Mouse (Mus musculus) ES-E14 (cell line): ENCODE results near the gene Btbd2. TPM values are rescaled to one million over a fixed set of nuclear protein-coding genes. Genes with fewer than 3 reads are reported as not detected.

Source experiments
- DNase-seq: peaks from one replicate; pipeline ENCODE4 v3.0.0-alpha.2; 2013; ENCODE audit warnings: low read depth, low spot score
- H3K27ac ChIP-seq: 2 replicates; pipeline ENCODE4 v1.5.1; 2012; ENCODE audit warnings: low read depth, mild to moderate bottlenecking, low read length, moderate library complexity, mixed read lengths; ENCODE audit not compliant: poor library complexity, insufficient read depth, severe bottlenecking
- H3K36me3 ChIP-seq: 2 replicates; pipeline ENCODE4 v1.6.1; 2012; ENCODE audit warnings: mild to moderate bottlenecking, low read length, moderate library complexity, mixed read lengths; ENCODE audit not compliant: control insufficient read depth, poor library complexity, insufficient read depth, severe bottlenecking
- H3K4me1 ChIP-seq, 2 experiments: fragments of 150-350 bp in 1 of 2; sonication (generic) in 1 of 2; 2 replicates each; pipeline ENCODE4 v1.6.1; 2012; ENCODE audit warnings: low read length in 2 of 2, mild to moderate bottlenecking in 1 of 2, mixed read lengths in 1 of 2; ENCODE audit not compliant: control insufficient read depth in 2 of 2, insufficient read depth in 2 of 2, poor library complexity in 1 of 2
- H3K4me3 ChIP-seq, 2 experiments: fragments of 150-350 bp in 1 of 2; sonication (generic) in 1 of 2; 2 replicates each; pipeline ENCODE4 v1.5.1; 2012; ENCODE audit warnings: low read length in 2 of 2, low read depth in 1 of 2, mild to moderate bottlenecking in 1 of 2, mixed read lengths in 1 of 2; ENCODE audit not compliant: insufficient read depth in 1 of 2, poor library complexity in 1 of 2, severe bottlenecking in 1 of 2
- H3K9ac ChIP-seq: 2 replicates; pipeline ENCODE4 v1.6.1; 2012; ENCODE audit warnings: low read depth, mild to moderate bottlenecking, low read length, mixed read lengths; ENCODE audit not compliant: poor library complexity, insufficient read depth, severe bottlenecking
- H3K9me3 ChIP-seq: fragments of 150-350 bp; sonication (generic); 2 replicates; pipeline ENCODE4 v1.6.1; 2012; ENCODE audit warnings: low read depth, mild to moderate bottlenecking, low read length; ENCODE audit not compliant: control insufficient read depth, insufficient read depth
- CHD2 ChIP-seq: IDR thresholded peaks from 2 replicates; pipeline ENCODE4 v1.6.1; 2014; ENCODE audit warnings: mild to moderate bottlenecking, low read depth, low read length, inconsistent platforms
- HCFC1 ChIP-seq: IDR thresholded peaks from 2 replicates; pipeline ENCODE4 v1.6.1; 2012; ENCODE audit warnings: low read length, inconsistent platforms, borderline replicate concordance; ENCODE audit not compliant: insufficient read depth
- MAFK ChIP-seq: IDR thresholded peaks from 2 replicates; pipeline ENCODE4 v1.6.1; 2014; ENCODE audit warnings: mild to moderate bottlenecking, low read depth, low read length, inconsistent platforms; ENCODE audit not compliant: insufficient read depth
- ZC3H11A ChIP-seq: IDR thresholded peaks from 2 replicates; pipeline ENCODE4 v1.6.1; 2012; ENCODE audit warnings: low read depth, mild to moderate bottlenecking, inconsistent platforms, low read length, borderline replicate concordance
- ZNF384 ChIP-seq: IDR thresholded peaks from 2 replicates; pipeline ENCODE4 v1.6.1; 2012; ENCODE audit warnings: low read depth, low read length, inconsistent platforms
- in situ Hi-C, 2 experiments: fragments of 600-800 bp; cut with MboI; formaldehyde crosslinking; loops; one replicate each; pipeline ENCODE4 v1.15.1; 2025; ENCODE audit warnings: low sequenced_read_pairs in 2 of 2, inconsistent platforms in 1 of 2; ENCODE audit not compliant: unreplicated experiment in 2 of 2
- total RNA-seq: library from RNA; depleted of rRNA; stranded (reverse); fragments of 300-350 nt; gene quantifications from 2 replicates; pipeline ENCODE4 v1.2.3, GENCODE M21; 2012

Gene Btbd2
- total RNA-seq, 1 experiment: 45.7 TPM

DNA sequence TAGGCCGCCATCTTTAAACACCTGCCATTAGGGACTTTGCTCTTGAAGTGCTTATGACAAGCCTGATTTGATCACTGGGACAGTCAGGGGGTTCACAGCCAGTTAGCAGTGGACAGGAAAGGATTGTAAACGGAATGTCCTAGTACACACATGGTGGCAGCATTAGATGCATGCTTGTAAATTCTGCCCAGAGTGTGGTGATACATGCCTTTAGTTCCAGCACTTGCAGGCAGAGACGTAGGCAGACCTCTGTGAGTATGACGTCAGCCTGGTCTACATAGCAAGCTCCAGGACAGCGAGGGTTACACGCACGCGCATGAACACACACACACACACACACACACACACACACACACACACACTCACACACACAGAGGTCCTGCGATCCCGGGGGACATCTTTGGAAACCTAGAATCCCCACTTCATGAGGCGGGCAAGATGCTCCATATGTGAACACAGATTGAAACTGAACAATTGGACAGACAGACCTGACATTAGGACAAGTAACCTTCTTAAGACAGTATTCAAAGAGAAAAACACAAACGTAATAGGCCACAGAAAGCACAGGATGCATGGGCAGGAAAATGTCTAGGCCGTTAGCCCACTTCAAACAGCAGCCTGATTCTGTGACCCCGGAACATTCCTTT is 1.4 kb upstream of the Btbd2 start:
- in situ Hi-C loops: no loop called here
- Histone ChIP-seq H3K4me3 (no peak overlapping the region), H3K27ac (no peak overlapping the region), H3K9me3 (no peaks in the 10 kb centered on the region), H3K4me1 (peaks cover 2 to 24% of the 10 kb centered on the region in 2 experiments), H3K36me3 (no peaks in the 10 kb centered on the region; the same call in 1 of the 2 replicates), H3K9ac (no peak overlapping the region)
- TF ChIP-seq HCFC1 (no peak), ZNF384 (no peak), ZC3H11A (no peak), CHD2 (no peak), MAFK (no peak)
- no peak for DNase-seq

DNA sequence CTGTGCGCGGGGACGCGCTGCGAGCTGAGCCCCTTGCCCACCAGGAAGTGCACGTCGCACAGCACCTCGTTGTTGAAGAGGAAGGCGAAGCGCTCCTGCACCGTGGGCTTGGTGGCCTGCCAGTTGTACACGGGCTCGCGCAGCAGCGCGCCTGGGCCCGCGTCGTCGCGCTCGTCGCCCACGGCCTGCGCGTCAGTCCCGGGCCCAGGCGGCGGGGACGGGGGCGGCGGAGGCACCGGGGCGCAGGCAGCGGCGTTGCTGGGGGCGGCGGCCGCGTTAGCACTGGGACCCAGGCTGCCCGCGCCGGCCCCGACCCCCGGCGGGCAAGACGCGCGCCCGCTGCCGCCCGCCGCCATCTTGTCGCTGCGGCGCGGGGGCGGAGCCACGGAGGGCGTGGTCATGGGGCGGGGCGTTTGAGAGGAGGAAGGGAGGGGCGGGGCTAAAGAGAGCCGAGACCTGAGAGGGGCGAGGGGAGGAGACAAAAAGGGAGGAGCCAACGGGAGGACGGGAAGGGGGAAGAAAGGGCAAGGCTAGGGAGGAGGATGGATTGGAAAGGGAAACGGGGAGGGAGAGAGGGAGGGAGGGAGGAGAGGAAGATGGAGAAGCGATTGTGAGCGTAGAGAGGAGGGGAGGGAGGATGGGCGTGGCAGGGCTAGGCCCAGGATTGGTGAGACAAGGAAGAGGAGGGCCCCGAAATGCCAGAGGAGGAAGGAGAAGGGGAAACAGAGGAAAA is 575 bp downstream of the Btbd2 start:
- TF ChIP-seq MAFK: no peak
- TF ChIP-seq ZNF384: no peak
- no peak for TF ChIP-seq HCFC1
- TF ChIP-seq CHD2: no peak
- TF ChIP-seq ZC3H11A: no peak
- DNase-seq: peak; percentile 100
- Histone ChIP-seq H3K27ac (peak overlapping the region; percentile 83), H3K9ac (peak overlapping the region; percentile 77), H3K4me1 (peaks cover 2 to 22% of the 10 kb centered on the region in 2 experiments), H3K9me3 (no peaks in the 10 kb centered on the region), H3K4me3 (peak overlapping the region; percentile 78 to 93), H3K36me3 (no peaks in the 10 kb centered on the region; the same call in 1 of the 2 replicates)
- in situ Hi-C loops: no loop called here

DNA sequence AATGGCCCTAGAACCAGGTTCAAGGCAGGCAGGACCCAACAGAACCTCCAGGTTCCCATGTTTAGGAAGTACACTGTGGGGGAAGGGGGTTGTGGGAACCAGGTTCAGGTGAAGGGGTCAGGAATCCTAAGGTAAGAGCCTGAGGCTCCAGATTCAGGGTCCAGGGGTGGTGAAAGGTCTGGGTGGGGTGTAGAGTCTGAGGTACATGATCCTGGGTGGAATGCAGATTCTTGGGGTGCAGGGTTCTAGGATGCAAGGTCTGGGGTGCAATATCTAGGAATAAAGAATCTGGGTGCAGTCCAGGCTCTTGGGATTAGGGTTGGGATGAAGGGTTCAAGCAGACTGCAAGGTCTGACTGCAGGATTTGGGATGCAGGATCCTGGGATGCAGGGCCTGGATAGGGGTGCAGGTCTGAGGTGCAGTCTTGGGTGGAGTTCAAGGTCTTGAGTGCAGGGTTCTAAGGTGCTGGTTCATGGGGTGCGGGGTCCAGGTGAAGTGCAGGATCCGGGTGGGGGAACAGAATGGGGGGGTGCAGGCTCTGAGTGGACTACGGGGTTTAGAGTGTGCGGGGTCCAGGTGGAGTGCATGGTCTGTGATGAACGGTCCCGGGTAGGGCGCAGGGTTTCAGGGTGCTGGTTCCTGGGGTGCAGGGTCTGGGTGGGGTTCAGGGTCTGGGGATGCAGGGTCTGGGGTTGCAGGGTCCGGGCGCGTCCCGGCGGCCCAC is 1.3 kb downstream of the Btbd2 start:
- Histone ChIP-seq H3K9me3 (no peaks in the 10 kb centered on the region), H3K9ac (peak overlapping the region; percentile 77), H3K4me3 (peak overlapping the region; percentile 78 to 93), H3K36me3 (no peaks in the 10 kb centered on the region; the same call in 1 of the 2 replicates), H3K27ac (no peak overlapping the region), H3K4me1 (peaks cover 2 to 22% of the 10 kb centered on the region in 2 experiments)
- in situ Hi-C loops: no loop called here
- no peak for TF ChIP-seq ZC3H11A
- TF ChIP-seq MAFK: no peak
- no peak for TF ChIP-seq HCFC1
- DNase-seq: no peak

DNA sequence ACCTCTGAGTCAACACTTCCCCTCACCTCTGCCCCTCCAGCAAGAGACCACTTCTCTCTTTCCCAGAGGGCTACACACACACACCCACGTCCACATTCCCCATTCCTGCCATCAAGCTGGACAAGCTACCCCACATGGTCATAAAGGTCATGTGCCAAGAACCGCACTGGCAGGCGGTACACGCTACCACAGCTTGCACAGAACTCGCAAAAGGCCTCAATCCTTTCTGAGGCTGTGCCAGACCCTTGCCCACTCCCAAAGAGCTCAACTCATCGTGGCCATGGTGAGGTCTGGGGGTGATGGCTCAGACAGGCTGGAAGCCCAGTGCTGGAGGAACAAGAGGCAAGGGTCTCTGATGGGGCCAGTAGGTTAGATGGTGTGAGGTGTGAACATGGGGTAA is 2.0 kb downstream of the Btbd2 start:
- H3K27ac ChIP-seq: no peak overlapping the region
- H3K9me3 ChIP-seq: no peaks in the 10 kb centered on the region
- no peaks in the 10 kb centered on the region; the same call in 1 of the 2 replicates for H3K36me3 ChIP-seq
- no peak overlapping the region for H3K4me3 ChIP-seq
- DNase-seq: no peak
- no peak overlapping the region for H3K9ac ChIP-seq
- TF ChIP-seq ZC3H11A (no peak), HCFC1 (no peak), CHD2 (no peak), ZNF384 (no peak), MAFK (no peak)
- in situ Hi-C loops: no loop called here
- peaks cover 2 to 22% of the 10 kb centered on the region in 2 experiments for H3K4me1 ChIP-seq
